24 mouse cellular contexts compared by ENCODE assay signal in genomic region chr10:85533192-85533710, GRCm38 (mm10).
A peak's percentile ranks its signal among the peaks of the same experiment; 100 is the strongest.
DNase-seq lines count a peak whose midpoint lies in the region; ATAC-seq lines count a peak whose summit lies in the region.
"Had no signal": no experiment of that assay in that cellular context is flagged by ENCODE, and none has a peak within 500 bp of the region (broad histone marks: within the 10 kb centered on the region; RNA-seq: fewer than 3 reads in every experiment).

No protein-coding gene starts in this region.

- WGBS in forebrain, embryonic 16.5 days = 28% methylated on average over 7 of the region's 7 CpGs
- 60% methylated on average over 7 of the region's 7 CpGs for WGBS in forebrain, embryonic 10.5 days
- 52% methylated on average over 7 of the region's 7 CpGs for WGBS in midbrain, embryonic 11.5 days
- WGBS in midbrain, embryonic 13.5 days = 26% methylated on average over 7 of the region's 7 CpGs
- WGBS in heart, embryonic 11.5 days (ENCODE audit: insufficient replicate concordance) = 55% methylated on average over 7 of the region's 7 CpGs

- no peak overlapping the region; the same call in 1 of the 2 replicates for H3K4me2 ChIP-seq in forebrain, embryonic 16.5 days (ENCODE audit: low read length)
- H3K4me2 ChIP-seq in midbrain, embryonic 11.5 days = no peak overlapping the region
- no peak overlapping the region for H3K4me2 ChIP-seq in midbrain, embryonic 13.5 days (replicated peaks)
- H3K4me2 ChIP-seq in heart, embryonic 11.5 days = no peak overlapping the region
- H3K4me2 ChIP-seq: heart, embryonic 13.5 days; limb, embryonic 15.5 days; lung, embryonic 14.5 days; neural tube, embryonic 12.5 days had no signal

- ATAC-seq in forebrain, embryonic 16.5 days = peak; percentile 57
- no peak for ATAC-seq in midbrain, embryonic 11.5 days (ENCODE audit: low FRiP score)
- ATAC-seq in midbrain, embryonic 13.5 days = no peak
- ATAC-seq in heart, embryonic 11.5 days (replicated peaks; ENCODE audit: insufficient number of reproducible peaks, low FRiP score, low TSS enrichment) = no peak

- H3K9me3 ChIP-seq in forebrain, embryonic 16.5 days (ENCODE audit: control insufficient read depth, low read length) = no peaks in the 10 kb centered on the region
- no peaks in the 10 kb centered on the region for H3K9me3 ChIP-seq in forebrain, embryonic 10.5 days
- H3K9me3 ChIP-seq in midbrain, embryonic 11.5 days (ENCODE audit: control insufficient read depth, low read length) = no peaks in the 10 kb centered on the region
- H3K9me3 ChIP-seq in midbrain, embryonic 13.5 days = no peaks in the 10 kb centered on the region
- no peaks in the 10 kb centered on the region for H3K9me3 ChIP-seq in heart, embryonic 11.5 days (replicated peaks; ENCODE audit: control insufficient read depth, low read length)
- H3K9me3 ChIP-seq: heart, embryonic 13.5 days; limb, embryonic 15.5 days; neural tube, embryonic 12.5 days had no signal

- peaks cover 7% of the 10 kb centered on the region; the same call in 1 of the 2 replicates for H3K4me1 ChIP-seq in forebrain, embryonic 16.5 days (replicated peaks; ENCODE audit: control insufficient read depth, insufficient read depth, low read length)
- H3K4me1 ChIP-seq in forebrain, embryonic 10.5 days = peaks cover 4% of the 10 kb centered on the region; the same call in 1 of the 2 replicates
- no peaks in the 10 kb centered on the region for H3K4me1 ChIP-seq in midbrain, embryonic 11.5 days (ENCODE audit: control insufficient read depth, insufficient read depth, low read length)
- peaks cover 13% of the 10 kb centered on the region for H3K4me1 ChIP-seq in midbrain, embryonic 13.5 days (replicated peaks)
- H3K4me1 ChIP-seq in heart, embryonic 11.5 days (ENCODE audit: control insufficient read depth, insufficient read depth, low read length) = no peaks in the 10 kb centered on the region
- H3K4me1 ChIP-seq: heart, embryonic 13.5 days; neural tube, embryonic 12.5 days had no signal

- H3K27me3 ChIP-seq in forebrain, embryonic 16.5 days (replicated peaks; ENCODE audit: control insufficient read depth, insufficient read depth, low read length) = no peaks in the 10 kb centered on the region
- no peaks in the 10 kb centered on the region for H3K27me3 ChIP-seq in forebrain, embryonic 10.5 days (ENCODE audit: poor library complexity, severe bottlenecking)
- H3K27me3 ChIP-seq in midbrain, embryonic 11.5 days (ENCODE audit: control insufficient read depth, insufficient read depth, low read length) = no peaks in the 10 kb centered on the region
- 0 out of 2 replicates have a peak, but pooled peaks cover 4% of the 10 kb centered on the region for H3K27me3 ChIP-seq in midbrain, embryonic 13.5 days
- no peaks in the 10 kb centered on the region for H3K27me3 ChIP-seq in heart, embryonic 11.5 days (ENCODE audit: control insufficient read depth, insufficient read depth, low read length)
- H3K27me3 ChIP-seq: limb, embryonic 15.5 days had no signal

- H3K36me3 ChIP-seq in forebrain, embryonic 16.5 days (ENCODE audit: control insufficient read depth, insufficient read depth) = no peaks in the 10 kb centered on the region
- no peaks in the 10 kb centered on the region for H3K36me3 ChIP-seq in forebrain, embryonic 10.5 days (replicated peaks)
- no peaks in the 10 kb centered on the region for H3K36me3 ChIP-seq in midbrain, embryonic 11.5 days (ENCODE audit: control insufficient read depth, insufficient read depth, low read length)
- H3K36me3 ChIP-seq in midbrain, embryonic 13.5 days = no peaks in the 10 kb centered on the region
- H3K36me3 ChIP-seq in heart, embryonic 11.5 days (ENCODE audit: control insufficient read depth, insufficient read depth, low read length) = no peaks in the 10 kb centered on the region
- H3K36me3 ChIP-seq: heart, embryonic 13.5 days; limb, embryonic 15.5 days; neural tube, embryonic 12.5 days had no signal

- H3K9ac ChIP-seq in forebrain, embryonic 16.5 days (replicated peaks; ENCODE audit: low read depth, low read length) = no peak overlapping the region
- H3K9ac ChIP-seq in midbrain, embryonic 11.5 days (ENCODE audit: low read length) = no peak overlapping the region
- H3K9ac ChIP-seq in midbrain, embryonic 13.5 days (replicated peaks) = no peak overlapping the region
- no peak overlapping the region for H3K9ac ChIP-seq in heart, embryonic 11.5 days (ENCODE audit: low read depth, low read length)
- H3K9ac ChIP-seq: heart, embryonic 13.5 days; limb, embryonic 15.5 days; liver, embryonic 14.5 days; lung, embryonic 14.5 days; neural tube, embryonic 12.5 days had no signal

- H3K27ac ChIP-seq in forebrain, embryonic 16.5 days (ENCODE audit: low read length) = no peak overlapping the region
- H3K27ac ChIP-seq in forebrain, embryonic 10.5 days = no peak overlapping the region
- no peak overlapping the region for H3K27ac ChIP-seq in midbrain, embryonic 11.5 days (ENCODE audit: low read depth, low read length)
- H3K27ac ChIP-seq in midbrain, embryonic 13.5 days = no peak overlapping the region
- no peak overlapping the region for H3K27ac ChIP-seq in heart, embryonic 11.5 days (ENCODE audit: low read depth, low read length)
- H3K27ac ChIP-seq: heart, embryonic 13.5 days; left cerebral cortex, adult 2 months; limb, embryonic 15.5 days; liver, embryonic 14.5 days; neural tube, embryonic 12.5 days; stomach, postnatal 0 days had no signal

- DNase-seq in cerebellum, postnatal 10 days = peak; percentile 74 to 78
- DNase-seq in cerebellum, adult 11 months = no peak
- no peak for DNase-seq in forebrain, embryonic 10.5 days (ENCODE audit: extremely low spot score, low spot score)
- DNase-seq in midbrain, embryonic 11.5 days (ENCODE audit: low spot score, missing footprints) = peak; percentile 72
- DNase-seq: adrenal gland, postnatal 14 days; gastrocnemius, postnatal 25 days; heart, adult 18-20 months; heart, postnatal 14 days; kidney, adult 18-20 months; kidney, postnatal 4 days; lung, embryonic 14.5 days; lung, postnatal 36 days; right cerebral cortex, postnatal 14 days; thymus, adult 2 months; thymus, postnatal 4 days had no signal

- H3K4me3 ChIP-seq in forebrain, embryonic 16.5 days (replicated peaks; ENCODE audit: low read length) = no peak overlapping the region
- H3K4me3 ChIP-seq in forebrain, embryonic 10.5 days = no peak overlapping the region
- no peak overlapping the region for H3K4me3 ChIP-seq in midbrain, embryonic 11.5 days (ENCODE audit: low read depth, low read length)
- H3K4me3 ChIP-seq in midbrain, embryonic 13.5 days (replicated peaks) = no peak overlapping the region
- no peak overlapping the region for H3K4me3 ChIP-seq in heart, embryonic 11.5 days (ENCODE audit: low read depth, low read length)
- H3K4me3 ChIP-seq: heart, embryonic 13.5 days; left cerebral cortex, adult 2 months; limb, embryonic 15.5 days; neural tube, embryonic 12.5 days had no signal

Comparison
In these comparisons a context has a peak if more than half of its experiments do, and no peak if none do; other contexts are left out.
1. DNase-seq: peak in cerebellum, postnatal 10 days (2 of 2) and midbrain, embryonic 11.5 days (single experiment); none in cerebellum, adult 11 months (single experiment) and forebrain, embryonic 10.5 days (single experiment).